Mouse (Mus musculus): ENCODE measurements at regions not wholly inside any gene's neighbourhood (a gene's known extent, or its start where the extent isn't known, plus 50 kb on each side); places are given as distances from the start of the nearest gene placed in this dataset.

DNA sequence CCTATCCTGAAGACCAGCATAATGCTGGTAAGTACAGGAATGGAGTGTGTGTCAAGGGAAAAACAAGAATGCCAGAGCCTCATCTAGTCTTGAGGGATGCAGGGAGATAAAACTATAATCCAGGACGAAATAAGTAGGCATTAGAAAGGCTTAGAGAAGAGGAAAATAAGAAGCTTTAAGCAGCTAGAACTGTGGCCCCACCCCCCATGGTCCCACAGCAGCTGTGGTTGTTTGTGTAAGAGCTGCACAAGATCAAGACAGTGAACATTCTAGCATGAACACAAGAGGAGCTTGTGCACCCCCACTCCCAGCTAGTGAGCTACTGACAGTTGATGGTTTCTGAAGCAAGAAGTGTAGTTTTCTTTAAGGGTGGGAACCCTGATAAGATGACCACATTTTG lies 315.9 kb downstream of the Tmem135 start:
- no peak for DNase-seq (ENCODE audit: low read depth, low spot score)
- no peaks in the 10 kb centered on the region for H3K27me3 ChIP-seq (ENCODE audit: control insufficient read depth, insufficient read depth, low read length, poor library complexity, severe bottlenecking)
- H3K36me3 ChIP-seq (ENCODE audit: control insufficient read depth, insufficient read depth, low read length, poor library complexity, severe bottlenecking), result no peaks in the 10 kb centered on the region

DNA sequence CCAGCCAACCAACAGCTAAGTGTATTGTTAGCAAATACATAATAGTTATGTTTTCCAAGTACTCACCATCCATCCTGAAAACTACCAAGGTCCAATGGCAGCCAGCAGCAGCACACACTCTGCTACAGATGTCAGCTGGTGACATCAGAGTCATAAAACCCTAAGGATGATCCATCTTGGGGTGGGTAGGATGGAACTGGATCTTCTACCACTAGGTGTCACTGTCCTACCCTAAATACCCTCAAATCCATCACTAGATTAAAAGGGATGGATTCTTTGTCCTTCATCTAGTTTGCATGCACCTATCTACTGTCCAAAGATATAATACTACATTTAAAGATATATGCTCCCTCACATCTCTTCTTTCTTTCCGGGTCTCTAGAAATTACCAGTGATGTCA lies 317.7 kb downstream of the Tmem135 start:
- peak; percentile 59 for DNase-seq (ENCODE audit: low read depth, low spot score)
- Histone ChIP-seq H3K27me3 (ENCODE audit: control insufficient read depth, insufficient read depth, low read length, poor library complexity, severe bottlenecking) (no peaks in the 10 kb centered on the region), H3K36me3 (ENCODE audit: control insufficient read depth, insufficient read depth, low read length, poor library complexity, severe bottlenecking) (no peaks in the 10 kb centered on the region)

DNA sequence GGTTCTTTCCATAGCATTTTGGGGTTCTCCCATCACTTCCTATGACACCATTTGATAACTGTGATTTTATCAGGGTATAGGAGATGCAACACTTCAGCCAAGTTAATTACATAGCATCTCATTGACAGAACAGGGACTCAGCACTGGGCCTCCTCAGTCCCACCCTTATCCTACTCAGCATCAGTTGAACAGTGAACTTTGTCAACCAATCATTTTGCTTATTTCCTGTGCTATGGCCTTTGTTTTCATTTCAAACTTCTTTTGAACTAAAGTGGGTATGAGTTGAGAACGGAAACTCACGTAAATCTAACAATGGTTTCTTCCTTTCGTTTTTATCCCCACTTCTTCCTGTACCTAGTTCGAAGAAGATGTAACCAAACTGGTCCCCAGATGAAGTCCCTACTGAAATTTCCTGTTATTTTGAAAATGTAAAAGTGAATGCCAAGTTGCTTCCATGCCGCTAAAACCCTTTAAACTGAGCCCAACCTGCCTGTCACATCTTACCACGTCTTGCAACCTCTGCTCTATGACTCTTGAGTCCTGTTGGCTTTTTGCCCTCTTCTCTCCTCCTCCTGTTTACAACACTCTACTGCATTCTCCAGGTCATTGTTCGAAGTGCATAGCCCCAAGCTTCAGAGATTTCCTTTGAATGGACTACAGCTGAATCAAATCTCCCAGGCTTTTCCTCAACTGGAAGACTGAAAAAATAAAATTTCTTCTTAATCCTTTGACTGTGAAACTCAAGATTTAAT lies 329.9 kb downstream of the Tmem135 start:
- no peak for DNase-seq (ENCODE audit: low read depth, low spot score)
- Histone ChIP-seq H3K36me3 (ENCODE audit: control insufficient read depth, insufficient read depth, low read length, poor library complexity, severe bottlenecking) (no peaks in the 10 kb centered on the region), H3K27me3 (ENCODE audit: control insufficient read depth, insufficient read depth, low read length, poor library complexity, severe bottlenecking) (no peaks in the 10 kb centered on the region)

DNA sequence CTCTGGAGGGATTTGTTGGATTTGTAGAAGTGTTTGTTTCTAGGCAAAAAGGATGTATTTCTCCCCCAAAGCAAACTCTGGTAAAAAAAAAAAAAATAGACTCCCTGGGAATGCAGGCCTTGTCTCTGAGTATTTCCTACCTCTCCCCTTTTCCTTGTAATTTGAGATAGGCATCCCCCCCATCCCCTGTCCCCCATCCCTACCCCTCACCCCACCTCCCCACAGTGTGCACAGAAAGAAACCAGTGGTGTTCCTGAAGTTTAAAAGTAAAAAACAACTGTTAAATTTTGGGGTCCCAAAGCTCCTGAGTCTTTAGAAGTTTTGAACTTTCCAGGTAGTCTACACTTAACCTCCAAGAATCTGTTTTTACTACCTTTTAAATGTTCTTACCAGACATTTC lies 334.0 kb downstream of the Tmem135 start:
- H3K36me3 ChIP-seq (ENCODE audit: control insufficient read depth, insufficient read depth, low read length, poor library complexity, severe bottlenecking), result no peaks in the 10 kb centered on the region
- no peaks in the 10 kb centered on the region for H3K27me3 ChIP-seq (ENCODE audit: control insufficient read depth, insufficient read depth, low read length, poor library complexity, severe bottlenecking)
- DNase-seq (ENCODE audit: low read depth, low spot score), result no peak

DNA sequence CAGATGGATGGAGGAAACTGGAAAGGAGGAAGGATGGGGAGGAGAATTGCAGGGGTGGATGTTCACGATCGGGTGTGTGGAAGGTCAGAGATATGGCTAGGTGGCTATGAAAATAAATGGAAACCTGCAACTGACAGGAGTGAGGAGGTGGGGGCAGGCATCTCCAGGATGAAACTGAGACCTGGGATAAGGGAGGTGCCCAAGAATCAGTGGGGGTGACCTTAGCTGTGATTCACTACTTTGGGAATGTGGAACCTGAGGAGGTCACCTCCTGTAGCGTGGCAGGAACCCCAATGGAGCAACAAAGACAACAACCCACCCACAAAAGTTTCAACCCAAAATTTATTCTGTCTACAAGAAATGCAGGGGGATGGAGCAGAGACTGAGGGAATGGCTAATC lies 339.6 kb downstream of the Tmem135 start:
- Histone ChIP-seq H3K36me3 (ENCODE audit: control insufficient read depth, insufficient read depth, low read length, poor library complexity, severe bottlenecking) (no peaks in the 10 kb centered on the region), H3K27me3 (ENCODE audit: control insufficient read depth, insufficient read depth, low read length, poor library complexity, severe bottlenecking) (no peaks in the 10 kb centered on the region)
- DNase-seq (ENCODE audit: low read depth, low spot score), result no peak

DNA sequence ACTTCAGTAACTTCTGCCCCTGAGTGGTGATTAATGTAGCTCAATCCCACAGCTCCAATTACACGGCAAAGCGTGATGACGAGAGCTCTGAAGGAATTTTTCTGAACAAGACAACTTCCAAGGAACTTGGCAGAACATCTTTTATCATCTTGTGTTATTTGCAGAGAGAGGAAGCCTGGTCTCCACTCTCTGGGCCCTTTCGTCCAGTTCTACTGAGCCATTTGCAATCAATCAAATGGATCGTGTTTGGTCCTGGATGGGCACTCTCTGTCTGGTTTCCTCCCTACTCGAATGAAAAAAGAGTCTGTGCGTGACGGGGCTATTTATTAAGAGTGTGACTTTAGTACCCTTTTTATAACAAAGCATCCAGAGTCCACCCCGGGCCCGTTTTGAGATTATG lies 340.4 kb downstream of the Tmem135 start:
- no peak for DNase-seq (ENCODE audit: low read depth, low spot score)
- no peaks in the 10 kb centered on the region for H3K36me3 ChIP-seq (ENCODE audit: control insufficient read depth, insufficient read depth, low read length, poor library complexity, severe bottlenecking)
- no peaks in the 10 kb centered on the region for H3K27me3 ChIP-seq (ENCODE audit: control insufficient read depth, insufficient read depth, low read length, poor library complexity, severe bottlenecking)

DNA sequence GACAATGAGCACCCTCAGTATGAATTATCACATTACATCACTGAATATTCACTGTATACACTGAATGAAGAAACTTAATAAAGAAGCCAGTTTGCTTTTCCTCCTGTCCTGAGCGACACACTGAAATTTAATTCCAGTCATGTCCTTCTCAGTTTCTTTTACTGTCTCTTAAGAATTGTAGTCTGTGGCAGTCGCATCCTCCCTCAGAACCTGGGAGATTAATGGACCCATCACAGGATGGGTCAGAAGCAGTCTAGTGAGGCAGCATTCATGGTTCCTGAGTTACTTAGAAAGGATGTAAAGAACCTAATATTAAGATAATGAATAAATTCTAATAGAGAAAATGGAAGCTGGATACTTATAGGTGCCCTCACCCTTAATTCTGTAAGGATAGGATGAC lies 349.5 kb downstream of the Tmem135 start:
- no peaks in the 10 kb centered on the region for H3K36me3 ChIP-seq (ENCODE audit: control insufficient read depth, insufficient read depth, low read length, poor library complexity, severe bottlenecking)
- no peak for DNase-seq (ENCODE audit: low read depth, low spot score)
- no peaks in the 10 kb centered on the region for H3K27me3 ChIP-seq (ENCODE audit: control insufficient read depth, insufficient read depth, low read length, poor library complexity, severe bottlenecking)

DNA sequence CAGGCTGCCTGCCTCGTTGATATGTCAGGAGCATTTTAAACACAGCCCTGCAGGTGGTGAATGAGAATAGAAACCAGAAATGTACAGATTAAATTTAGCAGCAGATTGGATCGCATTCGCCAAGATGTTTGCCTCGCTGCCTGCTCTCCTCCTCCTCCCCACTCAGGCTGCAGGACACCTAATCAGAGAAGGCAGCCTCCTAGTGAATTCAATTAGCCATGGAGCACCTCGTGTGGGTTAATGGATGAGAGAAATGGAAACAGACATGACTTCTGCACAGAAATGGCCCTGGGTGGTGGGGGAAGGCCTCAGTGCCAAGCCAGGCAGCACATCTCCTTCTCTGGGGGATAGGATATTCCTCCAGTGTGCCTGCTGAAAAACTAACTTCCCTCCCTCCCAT lies 352.8 kb downstream of the Tmem135 start:
- Histone ChIP-seq H3K27me3 (ENCODE audit: control insufficient read depth, insufficient read depth, low read length, poor library complexity, severe bottlenecking) (no peaks in the 10 kb centered on the region), H3K36me3 (ENCODE audit: control insufficient read depth, insufficient read depth, low read length, poor library complexity, severe bottlenecking) (no peaks in the 10 kb centered on the region)
- no peak for DNase-seq (ENCODE audit: low read depth, low spot score)

DNA sequence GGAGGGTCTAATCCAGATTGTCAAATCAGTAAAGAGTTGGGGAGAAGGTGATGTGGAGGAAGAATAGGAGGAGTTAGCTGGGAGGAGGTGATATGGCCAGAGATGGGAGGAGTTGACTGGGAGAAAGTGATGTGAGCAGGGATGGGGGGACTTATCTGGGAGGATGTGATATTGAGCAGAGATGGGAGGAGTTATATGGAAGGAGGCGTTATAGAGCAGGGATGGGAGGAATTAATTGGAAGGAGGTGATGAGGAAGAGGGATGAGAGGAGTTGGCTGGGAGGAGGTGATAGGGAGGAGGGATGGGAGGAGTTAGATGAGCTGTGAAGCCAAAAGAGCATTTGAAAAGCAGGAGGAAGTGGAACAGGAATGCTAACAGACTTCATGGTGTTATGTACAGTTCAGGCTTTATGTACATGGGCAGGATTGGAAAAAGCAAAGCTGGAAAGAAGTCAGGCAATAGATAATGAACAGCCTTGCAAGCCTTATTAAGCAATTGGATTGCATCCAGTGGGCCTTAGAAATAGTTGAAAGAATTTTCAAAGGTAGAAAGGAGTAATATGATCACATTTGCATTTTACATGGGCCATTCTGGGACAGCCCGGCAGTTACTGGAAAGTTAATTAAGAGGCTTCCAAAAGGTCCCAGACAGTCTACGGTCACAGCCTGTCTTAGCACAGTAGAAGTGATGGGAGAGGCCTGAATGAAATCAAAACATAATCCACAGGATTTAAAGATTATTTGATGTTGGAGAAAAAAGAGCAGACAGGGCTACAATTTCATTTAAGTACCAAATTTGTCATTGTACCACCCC lies 357.4 kb downstream of the Tmem135 start:
- no peaks in the 10 kb centered on the region for H3K27me3 ChIP-seq (ENCODE audit: control insufficient read depth, insufficient read depth, low read length, poor library complexity, severe bottlenecking)
- no peak for DNase-seq (ENCODE audit: low read depth, low spot score)
- H3K36me3 ChIP-seq (ENCODE audit: control insufficient read depth, insufficient read depth, low read length, poor library complexity, severe bottlenecking), result no peaks in the 10 kb centered on the region

DNA sequence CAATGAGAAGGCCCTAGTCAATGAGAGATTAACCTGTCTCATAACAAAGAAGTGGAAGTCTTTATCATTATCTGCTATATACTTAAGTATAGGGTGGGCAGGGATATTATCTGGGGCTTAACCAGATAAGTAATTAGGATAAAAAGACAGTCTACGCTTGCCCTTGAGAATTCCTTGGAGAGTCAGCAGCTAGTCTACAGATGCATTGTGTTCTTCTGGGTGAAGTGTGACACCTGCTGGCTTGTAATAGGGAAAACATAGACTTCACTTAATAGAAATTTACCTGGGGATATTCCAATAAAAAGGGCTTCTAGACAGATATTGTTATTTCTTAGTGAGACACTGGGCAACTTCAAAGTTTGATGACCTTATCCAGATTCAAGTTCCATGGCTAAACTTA lies 361.0 kb downstream of the Tmem135 start:
- Histone ChIP-seq H3K27me3 (ENCODE audit: control insufficient read depth, insufficient read depth, low read length, poor library complexity, severe bottlenecking) (no peaks in the 10 kb centered on the region), H3K36me3 (ENCODE audit: control insufficient read depth, insufficient read depth, low read length, poor library complexity, severe bottlenecking) (no peaks in the 10 kb centered on the region)
- no peak for DNase-seq (ENCODE audit: low read depth, low spot score)

DNA sequence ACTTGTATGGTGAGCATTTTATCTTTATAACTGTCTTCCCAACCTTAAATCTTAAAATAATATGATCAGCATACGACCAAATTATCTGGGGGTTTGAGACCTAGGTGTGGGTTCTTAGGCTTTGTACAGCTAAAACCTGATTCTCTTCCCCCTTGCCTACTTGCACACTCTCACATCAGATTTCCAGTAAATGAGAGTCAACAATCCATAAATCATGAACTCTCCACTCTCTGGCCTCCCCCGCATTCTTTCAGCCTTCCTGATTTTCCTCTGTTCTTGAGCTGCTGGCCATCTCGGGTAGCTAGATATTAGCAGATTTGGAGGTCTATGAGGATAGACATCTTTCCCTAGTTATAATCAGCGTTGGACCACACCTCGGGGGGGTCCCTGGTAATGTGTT lies 362.7 kb downstream of the Tmem135 start:
- Histone ChIP-seq H3K36me3 (ENCODE audit: control insufficient read depth, insufficient read depth, low read length, poor library complexity, severe bottlenecking) (no peaks in the 10 kb centered on the region), H3K27me3 (ENCODE audit: control insufficient read depth, insufficient read depth, low read length, poor library complexity, severe bottlenecking) (no peaks in the 10 kb centered on the region)
- no peak for DNase-seq (ENCODE audit: low read depth, low spot score)

DNA sequence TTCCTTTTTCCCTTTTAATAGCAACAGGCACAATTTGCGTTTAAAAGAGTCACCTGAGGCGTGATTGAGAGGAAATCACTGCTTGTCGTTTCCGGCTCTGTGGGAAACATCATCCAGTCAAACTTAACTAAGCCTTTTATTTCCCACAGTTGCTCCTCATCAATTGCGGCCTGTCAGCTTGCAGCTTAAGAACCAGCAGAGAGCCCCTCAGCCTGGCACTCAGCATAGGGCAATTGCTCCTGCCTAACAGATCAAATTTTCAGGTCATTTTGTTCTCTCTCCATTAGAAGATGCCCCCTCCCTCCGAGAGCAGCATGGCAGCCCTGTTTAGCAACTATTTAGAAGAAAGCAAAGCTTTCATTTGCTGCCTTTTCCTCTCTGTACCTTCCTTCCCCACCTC lies 363.9 kb downstream of the Tmem135 start:
- no peaks in the 10 kb centered on the region for H3K27me3 ChIP-seq (ENCODE audit: control insufficient read depth, insufficient read depth, low read length, poor library complexity, severe bottlenecking)

DNA sequence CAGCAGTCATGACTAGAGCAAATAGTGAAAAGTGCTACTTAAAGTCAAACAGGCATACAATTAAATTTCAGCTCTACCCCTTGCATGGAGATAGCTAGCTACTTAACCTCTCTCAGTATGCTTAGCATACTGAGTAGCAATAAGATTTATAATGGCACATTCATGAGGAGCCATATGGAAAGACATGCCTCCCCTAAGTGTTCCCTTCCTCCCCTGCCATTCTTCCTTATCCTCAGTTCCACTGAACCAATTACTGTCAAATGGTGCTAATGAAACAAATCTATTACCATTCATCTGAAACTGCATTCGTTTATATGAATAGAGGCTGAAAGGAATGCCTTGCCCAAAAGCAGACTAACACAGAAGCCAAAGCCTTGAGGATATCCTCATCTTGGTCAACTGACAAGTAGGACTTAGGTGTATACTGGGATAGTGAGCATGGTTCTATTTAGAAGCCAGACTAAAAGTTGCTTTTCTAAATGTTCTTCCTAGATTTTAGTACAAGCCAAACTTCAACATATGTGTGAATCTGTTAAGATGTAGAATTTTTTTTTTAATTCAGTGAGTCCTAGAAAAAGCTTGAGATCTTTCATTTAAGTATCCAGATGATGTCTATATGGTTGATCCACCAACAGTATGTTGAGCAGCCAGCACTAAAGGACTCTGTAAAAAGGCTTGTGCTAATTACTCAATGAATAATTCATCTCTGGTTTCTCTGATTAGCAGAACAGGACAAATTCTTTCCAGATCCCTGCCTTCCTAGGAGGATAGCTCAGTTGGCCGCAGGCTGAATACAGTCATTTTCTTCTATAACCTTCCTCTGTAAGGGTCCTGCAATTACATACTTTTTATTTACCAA lies 368.7 kb downstream of the Tmem135 start:
- no peak for DNase-seq (ENCODE audit: low read depth, low spot score)
- Histone ChIP-seq H3K27me3 (ENCODE audit: control insufficient read depth, insufficient read depth, low read length, poor library complexity, severe bottlenecking) (no peaks in the 10 kb centered on the region), H3K36me3 (ENCODE audit: control insufficient read depth, insufficient read depth, low read length, poor library complexity, severe bottlenecking) (no peaks in the 10 kb centered on the region)

More for the DNA sequence above, 363.9 kb downstream of the Tmem135 start:
- DNase-seq (ENCODE audit: low read depth, low spot score), result no peak
- no peaks in the 10 kb centered on the region for H3K36me3 ChIP-seq (ENCODE audit: control insufficient read depth, insufficient read depth, low read length, poor library complexity, severe bottlenecking)

DNA sequence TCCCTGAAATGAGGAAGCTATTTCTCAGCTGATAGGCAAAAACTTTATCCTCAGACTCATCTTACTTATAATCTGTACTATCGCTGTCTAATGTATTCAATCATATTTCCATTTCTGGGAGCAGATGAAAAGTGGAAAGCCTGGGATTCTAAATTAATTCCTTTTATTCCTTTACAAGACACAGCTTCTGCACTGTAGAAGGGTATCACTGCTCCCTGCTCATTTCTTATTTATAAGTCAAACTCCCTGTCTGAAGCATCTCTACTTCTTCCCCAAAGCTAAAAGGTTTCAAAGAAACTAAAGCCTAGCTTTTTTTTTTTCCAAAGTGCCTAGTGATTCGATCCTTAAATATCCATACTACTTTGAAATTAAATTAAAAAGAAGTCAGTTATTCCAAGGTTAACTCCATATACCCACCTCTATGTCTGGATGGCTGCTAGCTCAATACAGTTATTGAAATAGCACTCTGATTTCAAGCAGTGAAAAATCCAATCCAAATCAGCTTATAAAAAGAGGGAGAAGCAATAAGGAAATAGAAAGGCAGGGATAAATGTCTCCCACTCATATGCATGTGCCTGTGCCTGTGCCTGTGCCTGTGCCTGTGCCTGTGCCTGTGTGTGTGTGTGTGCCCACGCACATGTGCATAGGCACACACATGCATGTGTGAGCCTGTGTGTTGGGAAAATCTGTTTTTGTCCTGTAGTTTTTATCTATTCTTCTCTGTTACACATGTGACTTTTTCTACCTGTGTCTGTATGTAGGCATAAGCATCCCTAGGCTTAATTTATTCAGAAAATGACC lies 380.6 kb downstream of the Tmem135 start:
- Histone ChIP-seq H3K36me3 (ENCODE audit: control insufficient read depth, insufficient read depth, low read length, poor library complexity, severe bottlenecking) (no peaks in the 10 kb centered on the region), H3K27me3 (ENCODE audit: control insufficient read depth, insufficient read depth, low read length, poor library complexity, severe bottlenecking) (no peaks in the 10 kb centered on the region)
- DNase-seq (ENCODE audit: low read depth, low spot score), result no peak
